Mouse (Mus musculus) lung, postnatal 0 days (tissue): Measurements from ENCODE around the gene 2310046K23Rik.

ENCODE experiments used
- CTCF ChIP-seq: IDR thresholded peaks from 2 replicates; pipeline ENCODE4 v1.5.1; 2016; ENCODE audit warnings: antibody characterized with exemption, mild to moderate bottlenecking
- EP300 ChIP-seq: IDR thresholded peaks from 2 replicates; pipeline ENCODE4 v1.6.1; 2016; ENCODE audit warnings: antibody characterized with exemption, mild to moderate bottlenecking, control low read depth

DNA sequence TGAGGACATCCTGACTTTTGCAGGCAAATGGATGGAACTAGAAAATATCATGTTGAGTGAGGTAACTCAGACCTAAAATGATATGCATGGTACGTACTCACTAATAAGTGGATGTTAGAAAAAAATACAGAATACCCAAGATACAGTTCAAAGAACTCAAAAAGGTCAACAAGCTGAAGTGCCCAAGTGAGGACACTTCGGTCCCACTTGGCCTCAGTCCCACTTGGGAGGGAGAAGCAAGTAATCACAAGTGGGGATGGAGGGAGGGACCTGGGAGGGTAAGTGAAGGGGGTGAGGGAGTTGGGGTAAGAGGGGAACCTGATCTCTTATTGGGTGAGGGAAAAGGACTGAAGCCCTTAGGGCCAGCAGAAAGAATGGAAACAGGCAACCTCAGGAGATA, 34.4 kb upstream of the 2310046K23Rik start:
- TF ChIP-seq CTCF (no peak), EP300 (peak; percentile 86)
